Mouse (Mus musculus) testis, adult 2 months (tissue): Measurements from ENCODE around the gene Fcho2. TPM values are rescaled to one million over a fixed set of nuclear protein-coding genes. Genes with fewer than 3 reads are reported as not detected.
"Not testable (repeated sequence)": the region's sequence is repeated elsewhere in the genome, so short reads cannot be mapped to it uniquely, and the experiment has no call there.

ENCODE experiments used
- H3K27ac ChIP-seq: fragments of 200-500 bp; 2 replicates; pipeline ENCODE4 v1.5.1; 2012; ENCODE audit warnings: low read depth, low read length; ENCODE audit not compliant: control insufficient read depth, insufficient read depth
- H3K27me3 ChIP-seq: fragments of 200-500 bp; 2 replicates; pipeline ENCODE4 v1.6.1; 2012; ENCODE audit warnings: mild to moderate bottlenecking, low read length, moderate library complexity; ENCODE audit not compliant: control insufficient read depth, insufficient read depth
- H3K36me3 ChIP-seq: fragments of 200-500 bp; 2 replicates; pipeline ENCODE4 v1.6.1; 2012; ENCODE audit warnings: mild to moderate bottlenecking, low read length; ENCODE audit not compliant: control insufficient read depth, insufficient read depth
- H3K4me1 ChIP-seq: fragments of 200-500 bp; 2 replicates; pipeline ENCODE4 v1.6.1; 2012; ENCODE audit warnings: low read length; ENCODE audit not compliant: control insufficient read depth, insufficient read depth
- H3K4me3 ChIP-seq: fragments of 200-500 bp; 2 replicates; pipeline ENCODE4 v1.5.1; 2012; ENCODE audit warnings: low read depth, mild to moderate bottlenecking, low read length, moderate library complexity, mixed read lengths; ENCODE audit not compliant: control insufficient read depth
- CTCF ChIP-seq: fragments of 200-500 bp; IDR thresholded peaks from 2 replicates; pipeline ENCODE4 v1.5.1; 2012; ENCODE audit warnings: low read depth, mild to moderate bottlenecking, inconsistent platforms, low read length, moderate library complexity; ENCODE audit not compliant: control insufficient read depth, insufficient read depth, insufficient replicate concordance
- POLR2A ChIP-seq: fragments of 200-500 bp; IDR thresholded peaks from 2 replicates; pipeline ENCODE4 v1.6.1; 2012; ENCODE audit warnings: low read depth, mild to moderate bottlenecking, inconsistent platforms, low read length, moderate library complexity; ENCODE audit not compliant: control insufficient read depth
- polyA plus RNA-seq: library from polyadenylated mRNA; depleted of rRNA; stranded (reverse); fragments of >200 nt; gene quantifications from 2 replicates; pipeline ENCODE4 v1.2.3, GENCODE M21; 2012

The Fcho2 gene
- polyA plus RNA-seq, 1 experiment = 5.4 TPM

- no peaks in the 10 kb centered on the region for H3K27me3 ChIP-seq
- TF ChIP-seq POLR2A = no peak
- no peak for TF ChIP-seq CTCF
- H3K4me1 ChIP-seq = no peaks in the 10 kb centered on the region
- H3K27ac ChIP-seq = no peak overlapping the region
- no peak overlapping the region for H3K4me3 ChIP-seq
- H3K36me3 ChIP-seq = no peaks in the 10 kb centered on the region
These were observed 17.5 kb upstream of the Fcho2 start for GRCm38 (mm10) chr13:98832451-98833450.

- H3K27ac ChIP-seq, H3K4me1 ChIP-seq, H3K4me3 ChIP-seq, H3K27me3 ChIP-seq, H3K36me3 ChIP-seq: not testable (repeated sequence)
These were observed 13.8 kb upstream of the Fcho2 start for GRCm38 (mm10) chr13:98829026-98829425.

- TF ChIP-seq CTCF = no peak
- TF ChIP-seq POLR2A = no peak
- Histone ChIP-seq H3K27ac (no peak overlapping the region), H3K27me3 (no peaks in the 10 kb centered on the region), H3K4me1 (no peaks in the 10 kb centered on the region), H3K36me3 (no peaks in the 10 kb centered on the region), H3K4me3 (no peak overlapping the region)
These were observed 10.3 kb upstream of the Fcho2 start for GRCm38 (mm10) chr13:98825574-98825973.

GRCm38 (mm10) chr13:98819094-98819493 is 3.8 kb upstream of the Fcho2 start:
- Histone ChIP-seq H3K27me3 (no peaks in the 10 kb centered on the region), H3K27ac (no peak overlapping the region), H3K4me1 (0 out of 2 replicates have a peak, but pooled peaks cover 3% of the 10 kb centered on the region), H3K4me3 (no peak overlapping the region), H3K36me3 (no peaks in the 10 kb centered on the region)
- TF ChIP-seq POLR2A (no peak), CTCF (no peak)

GRCm38 (mm10) chr13:98818205-98818604 is 3.0 kb upstream of the Fcho2 start:
- Histone ChIP-seq H3K4me1 (0 out of 2 replicates have a peak, but pooled peaks cover 3% of the 10 kb centered on the region), H3K4me3 (no peak overlapping the region), H3K36me3 (no peaks in the 10 kb centered on the region), H3K27ac (no peak overlapping the region), H3K27me3 (no peaks in the 10 kb centered on the region)
- TF ChIP-seq POLR2A = no peak
- TF ChIP-seq CTCF = no peak

- 0 out of 2 replicates have a peak, but pooled peaks cover 3% of the 10 kb centered on the region for H3K4me1 ChIP-seq
- H3K27ac ChIP-seq = no peak overlapping the region
- no peak for TF ChIP-seq POLR2A
- no peak for TF ChIP-seq CTCF
- no peaks in the 10 kb centered on the region for H3K36me3 ChIP-seq
- no peak overlapping the region for H3K4me3 ChIP-seq
- no peaks in the 10 kb centered on the region for H3K27me3 ChIP-seq
These were observed 2.5 kb upstream of the Fcho2 start for GRCm38 (mm10) chr13:98817766-98818165.

- H3K27me3 ChIP-seq, H3K36me3 ChIP-seq, H3K27ac ChIP-seq, H3K4me1 ChIP-seq, H3K4me3 ChIP-seq: not testable (repeated sequence)
These were observed 1.9 kb upstream of the Fcho2 start for GRCm38 (mm10) chr13:98816981-98817660.
